Mouse (Mus musculus) monocyte, adult 59 days (primary cell): ENCODE measurements around the gene Gm20388. TPM values are rescaled to one million over a fixed set of nuclear protein-coding genes. Genes with fewer than 3 reads are reported as not detected.

Experiments used
- total RNA-seq, 2 experiments: library from RNA; stranded (reverse); gene quantifications; one replicate each; pipeline ENCODE4 v1.2.4; 2023

Gm20388 gene
- total RNA-seq = 10 to 100 TPM in 1 of 2 experiments, 1 to 10 TPM in 1; 7.1 to 17.1 TPM

GRCm38 (mm10) chr8:119910547-119911257 is at the start of gene Gm20388:
TSS of gene Gm20388 (plus strand) at chr8:119910841.

GRCm38 (mm10) chr8:119861706-119862389 is 48.8 kb upstream of the Gm20388 start, which contains the start of gene Klhl36:
TSS of gene Klhl36 (plus strand) at chr8:119862266.

GRCm38 (mm10) chr8:119909944-119910546 is 596 bp upstream of the Gm20388 start, which contains the start of gene Usp10:
TSS of gene Usp10 (plus strand) at chr8:119910360.

GRCm38 (mm10) chr8:119992249-119992648 is 81.6 kb downstream of the Gm20388 start, which contains the start of gene Crispld2:
TSS of gene Crispld2 (plus strand) at chr8:119992438.

GRCm38 (mm10) chr8:120101068-120101972 is 190.7 kb downstream of the Gm20388 start, which contains the start of gene Zdhhc7:
TSS of gene Zdhhc7 (minus strand) at chr8:120101482.

GRCm38 (mm10) chr8:120113758-120114255 is 203.2 kb downstream of the Gm20388 start, which contains the start of gene 6430548M08Rik:
TSS of gene 6430548M08Rik (plus strand) at chr8:120114152.

GRCm38 (mm10) chr8:120177318-120178123 is 266.9 kb downstream of the Gm20388 start, which contains the start of gene Fam92b:
TSS of gene Fam92b (minus strand) at chr8:120177466.

GRCm38 (mm10) chr8:120227891-120228591 is 317.4 kb downstream of the Gm20388 start, which contains the start of gene Gse1:
TSS of gene Gse1 (plus strand) at chr8:120228456.

GRCm38 (mm10) chr8:120588908-120589771 is 678.5 kb downstream of the Gm20388 start, which contains the start of gene Gins2:
TSS of gene Gins2 (minus strand) at chr8:120589304.

GRCm38 (mm10) chr8:120647532-120647931 is 736.9 kb downstream of the Gm20388 start, which contains the start of gene 1190005I06Rik:
TSS of gene 1190005I06Rik (minus strand) at chr8:120647632.

GRCm38 (mm10) chr8:120667561-120668373 is 757.1 kb downstream of the Gm20388 start, which contains the start of the genes Gm27021 and Cox4i1:
TSS of gene Gm27021 (minus strand) at chr8:120668079.
TSS of gene Cox4i1 (plus strand) at chr8:120668222.

GRCm38 (mm10) chr8:120668374-120668905 is 757.8 kb downstream of the Gm20388 start, which contains the start of gene Emc8:
TSS of gene Emc8 (minus strand) at chr8:120668573.

GRCm38 (mm10) chr8:120735770-120736481 is 825.3 kb downstream of the Gm20388 start, which contains the start of gene Irf8:
TSS of gene Irf8 (plus strand) at chr8:120736358.

GRCm38 (mm10) chr8:121084210-121084951 is 1173.7 kb downstream of the Gm20388 start, which contains the start of gene Foxf1:
TSS of gene Foxf1 (plus strand) at chr8:121084386.

GRCm38 (mm10) chr8:121107668-121108656 is 1197.3 kb downstream of the Gm20388 start, which contains the start of gene Mthfsd:
TSS of gene Mthfsd (minus strand) at chr8:121108392.

